ENCODE assay signal across 10 mouse cellular contexts in genomic region chr13:40994487-40995263, GRCm38 (mm10). TPM values are rescaled to one million over a fixed set of nuclear protein-coding genes. Genes with fewer than 3 reads are reported as not detected.
DNase-seq lines count a peak whose midpoint lies in the region; ATAC-seq lines count a peak whose summit lies in the region.
"Had no signal": no experiment of that assay in that cellular context is flagged by ENCODE, and none has a peak within 500 bp of the region (broad histone marks: within the 10 kb centered on the region; RNA-seq: fewer than 3 reads in every experiment).

No protein-coding gene starts in this region.

- whole genome bisulfite sequencing in heart, embryonic 15.5 days, result 18% methylated on average over 8 of the region's 8 CpGs
- WGBS in midbrain, embryonic 10.5 days, result 43% methylated on average over 8 of the region's 8 CpGs
- WGBS in midbrain, embryonic 14.5 days, result 14% methylated on average over 8 of the region's 8 CpGs
- 5% methylated on average over 8 of the region's 8 CpGs for WGBS in forebrain, embryonic 12.5 days

- no peaks in the 10 kb centered on the region for H3K36me3 ChIP-seq in heart, embryonic 15.5 days
- no peaks in the 10 kb centered on the region for H3K36me3 ChIP-seq in midbrain, embryonic 10.5 days
- no peaks in the 10 kb centered on the region for H3K36me3 ChIP-seq in midbrain, embryonic 14.5 days (ENCODE audit: control insufficient read depth, insufficient read depth, low read length)
- H3K36me3 ChIP-seq in forebrain, embryonic 12.5 days (replicated peaks), result no peaks in the 10 kb centered on the region

- H3K4me1 ChIP-seq in heart, embryonic 15.5 days (replicated peaks), result peaks cover 7% of the 10 kb centered on the region; the same call in 1 of the 2 replicates
- peaks cover 13% of the 10 kb centered on the region for H3K4me1 ChIP-seq in midbrain, embryonic 10.5 days
- no peaks in the 10 kb centered on the region for H3K4me1 ChIP-seq in midbrain, embryonic 14.5 days (ENCODE audit: control insufficient read depth, insufficient read depth, low read length)
- peaks cover 12% of the 10 kb centered on the region for H3K4me1 ChIP-seq in forebrain, embryonic 12.5 days

- H3K27me3 ChIP-seq in heart, embryonic 15.5 days, result no peaks in the 10 kb centered on the region
- H3K27me3 ChIP-seq in midbrain, embryonic 10.5 days (ENCODE audit: low read depth, poor library complexity, severe bottlenecking), result peaks cover 6% of the 10 kb centered on the region; the same call in 1 of the 2 replicates
- no peaks in the 10 kb centered on the region for H3K27me3 ChIP-seq in midbrain, embryonic 14.5 days (ENCODE audit: control insufficient read depth, insufficient read depth, low read length)
- H3K27me3 ChIP-seq in forebrain, embryonic 12.5 days, result peaks cover 23% of the 10 kb centered on the region
- H3K27me3 ChIP-seq: CH12.LX had no signal

- H3K4me2 ChIP-seq in heart, embryonic 15.5 days, result peak overlapping the region; percentile 22; the same call in 1 of the 2 replicates
- no peak overlapping the region for H3K4me2 ChIP-seq in midbrain, embryonic 14.5 days (ENCODE audit: low read length)
- peak overlapping the region; percentile 13; the same call in 1 of the 2 replicates for H3K4me2 ChIP-seq in forebrain, embryonic 12.5 days

- H3K4me3 ChIP-seq in heart, embryonic 15.5 days, result no peak overlapping the region
- H3K4me3 ChIP-seq in midbrain, embryonic 10.5 days, result no peak overlapping the region; the same call in 1 of the 2 replicates
- no peak overlapping the region for H3K4me3 ChIP-seq in midbrain, embryonic 14.5 days (replicated peaks; ENCODE audit: low read depth, low read length)
- H3K4me3 ChIP-seq in forebrain, embryonic 12.5 days (replicated peaks), result no peak overlapping the region

- no peak for DNase-seq in heart, adult 8-10 months (ENCODE audit: low spot score)
- no peak for DNase-seq in midbrain, embryonic 10.5 days (ENCODE audit: low spot score)
- no peak for DNase-seq in midbrain, embryonic 14.5 days
- DNase-seq in retina, postnatal 1 day, result peak; percentile 46
- no peak for DNase-seq in MN1 (ENCODE audit: low spot score)
- no peak for DNase-seq in urinary bladder, postnatal 25 days (ENCODE audit: low spot score)
- DNase-seq: thymus, postnatal 25 days had no signal

- no peak overlapping the region for H3K9ac ChIP-seq in heart, embryonic 15.5 days
- H3K9ac ChIP-seq in midbrain, embryonic 14.5 days (replicated peaks; ENCODE audit: low read length), result no peak overlapping the region
- H3K9ac ChIP-seq in forebrain, embryonic 12.5 days, result no peak overlapping the region

- H3K9me3 ChIP-seq in heart, embryonic 15.5 days (replicated peaks), result no peaks in the 10 kb centered on the region
- no peaks in the 10 kb centered on the region for H3K9me3 ChIP-seq in midbrain, embryonic 10.5 days (replicated peaks)
- no peaks in the 10 kb centered on the region for H3K9me3 ChIP-seq in midbrain, embryonic 14.5 days (ENCODE audit: control insufficient read depth, low read length)
- H3K9me3 ChIP-seq in forebrain, embryonic 12.5 days, result no peaks in the 10 kb centered on the region

- peak overlapping the region; percentile 24; the same call in 1 of the 2 replicates for H3K27ac ChIP-seq in heart, embryonic 15.5 days
- H3K27ac ChIP-seq in midbrain, embryonic 10.5 days (replicated peaks), result peak overlapping the region; percentile 28; the same call in 1 of the 2 replicates
- H3K27ac ChIP-seq in midbrain, embryonic 14.5 days (replicated peaks; ENCODE audit: low read depth, low read length), result no peak overlapping the region
- peak overlapping the region; percentile 33; the same call in 1 of the 2 replicates for H3K27ac ChIP-seq in forebrain, embryonic 12.5 days

- no peak for ATAC-seq in heart, embryonic 15.5 days (replicated peaks; ENCODE audit: insufficient number of reproducible peaks, insufficient read depth, low FRiP score, low read depth)
- no peak for ATAC-seq in midbrain, embryonic 14.5 days (ENCODE audit: low FRiP score, low TSS enrichment)
- peak; percentile 86 for ATAC-seq in forebrain, embryonic 12.5 days (ENCODE audit: low FRiP score)

RNA-seq across cellular contexts. Expression of gene Pak1ip1, which starts 6.1 kb away (rescaled TPM):
- polyA plus RNA-seq in heart, embryonic 15.5 days (2015; fragmentation: Nextera tagmentation; extraction: Ambion mirVana), result 47.5 and 49.6 TPM in 2 replicates
- total RNA-seq in heart, adult 8-10 months (2022), result 10 to 100 TPM; 22.1 to 25.4 (median 23.3) TPM
- polyA plus RNA-seq in midbrain, embryonic 10.5 days (2016; fragmentation: Nextera tagmentation; extraction: Ambion mirVana), result 80.8 and 89.2 TPM in 2 replicates
- polyA plus RNA-seq in midbrain, embryonic 14.5 days (2014; fragmentation: Nextera tagmentation; extraction: Ambion mirVana), result 62.9 and 66.0 TPM in 2 replicates
- polyA plus RNA-seq in forebrain, embryonic 12.5 days (2016; fragmentation: Nextera tagmentation; extraction: Ambion mirVana), result 85.5 and 93.2 TPM in 2 replicates

RNA-seq across cellular contexts. Expression of gene Tmem14c, which starts 21.4 kb away (rescaled TPM):
- 206 TPM in 2 replicates for polyA plus RNA-seq in heart, embryonic 15.5 days (2015; fragmentation: Nextera tagmentation; extraction: Ambion mirVana)
- 100 to 1,000 TPM; 150 to 170 (median 160) TPM for total RNA-seq in heart, adult 8-10 months (2022)
- 213 and 233 TPM in 2 replicates for polyA plus RNA-seq in midbrain, embryonic 10.5 days (2016; fragmentation: Nextera tagmentation; extraction: Ambion mirVana)
- 127 and 130 TPM in 2 replicates for polyA plus RNA-seq in midbrain, embryonic 14.5 days (2014; fragmentation: Nextera tagmentation; extraction: Ambion mirVana)
- polyA plus RNA-seq in forebrain, embryonic 12.5 days (2016; fragmentation: Nextera tagmentation; extraction: Ambion mirVana), result 133 and 143 TPM in 2 replicates
